Mouse (Mus musculus): ENCODE data around the gene Cldn4. TPM values are rescaled to one million over a fixed set of nuclear protein-coding genes. Genes with fewer than 3 reads are reported as not detected.

The Cldn4 gene
- 16.9 and 20.5 TPM in 2 replicates for polyA plus RNA-seq (2014; fragmentation: Nextera tagmentation; extraction: Ambion mirVana)

GRCm38 (mm10) chr5:134946857-134947255 lies at the start of gene Cldn4:
TSS of gene Cldn4 (minus strand) at chr5:134946934.
- H3K4me1 ChIP-seq (ENCODE audit: control insufficient read depth, insufficient read depth, low read length): peaks cover 2% of the 10 kb centered on the region; the same call in 1 of the 2 replicates
- DNase-seq (ENCODE audit: low spot score) (peak; percentile 69), ATAC-seq (replicated peaks; ENCODE audit: insufficient number of reproducible peaks, low FRiP score, low TSS enrichment, low read depth) (no peak)
- peak within 1 kb of the TSS; percentile 37 for H3K9ac ChIP-seq (replicated peaks; ENCODE audit: low read length)
- peak within 1 kb of the TSS; percentile 22 for H3K4me3 ChIP-seq (ENCODE audit: low read depth, low read length)
- no peaks in the 10 kb centered on the region for H3K36me3 ChIP-seq (replicated peaks; ENCODE audit: control insufficient read depth, insufficient read depth, low read depth, low read length)
- peak within 1 kb of the TSS; percentile 15; the same call in 1 of the 2 replicates for H3K4me2 ChIP-seq (ENCODE audit: low read depth, low read length)
- no peaks in the 10 kb centered on the region for H3K9me3 ChIP-seq (replicated peaks; ENCODE audit: control insufficient read depth, low read length)
- H3K27me3 ChIP-seq (ENCODE audit: control insufficient read depth, insufficient read depth, low read length): peaks cover 30% of the 10 kb centered on the region
- peak within 1 kb of the TSS; percentile 59 for H3K27ac ChIP-seq (replicated peaks; ENCODE audit: low read depth, low read length)
- WGBS: 5% methylated on average over 11 of the region's 11 CpGs

GRCm38 (mm10) chr5:134992566-134992965 lies 45.8 kb upstream of the Cldn4 start:
- Histone ChIP-seq H3K4me3 (ENCODE audit: low read depth, low read length) (no peak overlapping the region), H3K4me1 (ENCODE audit: control insufficient read depth, insufficient read depth, low read length) (no peaks in the 10 kb centered on the region), H3K4me2 (ENCODE audit: low read depth, low read length) (no peak overlapping the region), H3K9ac (replicated peaks; ENCODE audit: low read length) (no peak overlapping the region), H3K27me3 (ENCODE audit: control insufficient read depth, insufficient read depth, low read length) (peaks cover 5% of the 10 kb centered on the region), H3K36me3 (replicated peaks; ENCODE audit: control insufficient read depth, insufficient read depth, low read depth, low read length) (no peaks in the 10 kb centered on the region), H3K9me3 (replicated peaks; ENCODE audit: control insufficient read depth, low read length) (no peaks in the 10 kb centered on the region), H3K27ac (replicated peaks; ENCODE audit: low read depth, low read length) (no peak overlapping the region)
- ATAC-seq (replicated peaks; ENCODE audit: insufficient number of reproducible peaks, low FRiP score, low TSS enrichment, low read depth): no peak
- DNase-seq (ENCODE audit: low spot score): no peak
- WGBS: 91% methylated on average over 5 of the region's 5 CpGs

- no peaks in the 10 kb centered on the region for H3K36me3 ChIP-seq (replicated peaks; ENCODE audit: control insufficient read depth, insufficient read depth, low read depth, low read length)
- H3K9ac ChIP-seq (replicated peaks; ENCODE audit: low read length): no peak overlapping the region
- H3K9me3 ChIP-seq (replicated peaks; ENCODE audit: control insufficient read depth, low read length): no peaks in the 10 kb centered on the region
- DNase-seq (ENCODE audit: low spot score) (no peak), ATAC-seq (replicated peaks; ENCODE audit: insufficient number of reproducible peaks, low FRiP score, low TSS enrichment, low read depth) (no peak)
- 42% methylated on average over 6 of the region's 6 CpGs for WGBS
- no peak overlapping the region for H3K4me3 ChIP-seq (ENCODE audit: low read depth, low read length)
- peaks cover 2% of the 10 kb centered on the region for H3K4me1 ChIP-seq (ENCODE audit: control insufficient read depth, insufficient read depth, low read length)
- no peak overlapping the region for H3K4me2 ChIP-seq (ENCODE audit: low read depth, low read length)
- H3K27me3 ChIP-seq (ENCODE audit: control insufficient read depth, insufficient read depth, low read length): peaks cover 33% of the 10 kb centered on the region
- H3K27ac ChIP-seq (replicated peaks; ENCODE audit: low read depth, low read length): no peak overlapping the region
Observed at GRCm38 (mm10) chr5:134989741-134990140, 43.0 kb upstream of the Cldn4 start.

- WGBS: 79% methylated on average over 11 of the region's 11 CpGs
Observed at GRCm38 (mm10) chr5:134989166-134989565, 42.4 kb upstream of the Cldn4 start.

GRCm38 (mm10) chr5:134986298-134987268 lies 39.8 kb upstream of the Cldn4 start:
- no peak overlapping the region for H3K27ac ChIP-seq (replicated peaks; ENCODE audit: low read depth, low read length)
- ATAC-seq (replicated peaks; ENCODE audit: insufficient number of reproducible peaks, low FRiP score, low TSS enrichment, low read depth) (no peak), DNase-seq (ENCODE audit: low spot score) (peak; percentile 43)
- H3K4me3 ChIP-seq (ENCODE audit: low read depth, low read length): peak overlapping the region; percentile 22
- H3K4me1 ChIP-seq (ENCODE audit: control insufficient read depth, insufficient read depth, low read length): peaks cover 2% of the 10 kb centered on the region
- H3K4me2 ChIP-seq (ENCODE audit: low read depth, low read length): peak overlapping the region; percentile 39
- H3K36me3 ChIP-seq (replicated peaks; ENCODE audit: control insufficient read depth, insufficient read depth, low read depth, low read length): no peaks in the 10 kb centered on the region
- peaks cover 35% of the 10 kb centered on the region for H3K27me3 ChIP-seq (ENCODE audit: control insufficient read depth, insufficient read depth, low read length)
- peak overlapping the region; percentile 34 for H3K9ac ChIP-seq (replicated peaks; ENCODE audit: low read length)
- H3K9me3 ChIP-seq (replicated peaks; ENCODE audit: control insufficient read depth, low read length): no peaks in the 10 kb centered on the region
- WGBS: 3% methylated on average over 79 of the region's 79 CpGs

More at GRCm38 (mm10) chr5:134989166-134989565, 42.4 kb upstream of the Cldn4 start:
- H3K9ac ChIP-seq (replicated peaks; ENCODE audit: low read length): no peak overlapping the region
- DNase-seq (ENCODE audit: low spot score) (no peak), ATAC-seq (replicated peaks; ENCODE audit: insufficient number of reproducible peaks, low FRiP score, low TSS enrichment, low read depth) (no peak)
- H3K36me3 ChIP-seq (replicated peaks; ENCODE audit: control insufficient read depth, insufficient read depth, low read depth, low read length): no peaks in the 10 kb centered on the region
- no peaks in the 10 kb centered on the region for H3K9me3 ChIP-seq (replicated peaks; ENCODE audit: control insufficient read depth, low read length)
- H3K27me3 ChIP-seq (ENCODE audit: control insufficient read depth, insufficient read depth, low read length): peaks cover 35% of the 10 kb centered on the region
- H3K4me1 ChIP-seq (ENCODE audit: control insufficient read depth, insufficient read depth, low read length): peaks cover 2% of the 10 kb centered on the region
- no peak overlapping the region for H3K27ac ChIP-seq (replicated peaks; ENCODE audit: low read depth, low read length)
- H3K4me3 ChIP-seq (ENCODE audit: low read depth, low read length): no peak overlapping the region
- H3K4me2 ChIP-seq (ENCODE audit: low read depth, low read length): no peak overlapping the region

- WGBS: under 1% methylated on average over 25 of the region's 25 CpGs
- Histone ChIP-seq H3K9ac (replicated peaks; ENCODE audit: low read length) (peak within 1 kb of the TSS; percentile 34), H3K27me3 (ENCODE audit: control insufficient read depth, insufficient read depth, low read length) (peaks cover 35% of the 10 kb centered on the region), H3K27ac (replicated peaks; ENCODE audit: low read depth, low read length) (no peak within 1 kb of the TSS), H3K4me3 (ENCODE audit: low read depth, low read length) (peak within 1 kb of the TSS; percentile 22), H3K4me1 (ENCODE audit: control insufficient read depth, insufficient read depth, low read length) (peaks cover 2% of the 10 kb centered on the region), H3K4me2 (ENCODE audit: low read depth, low read length) (peak within 1 kb of the TSS; percentile 39), H3K36me3 (replicated peaks; ENCODE audit: control insufficient read depth, insufficient read depth, low read depth, low read length) (no peaks in the 10 kb centered on the region), H3K9me3 (replicated peaks; ENCODE audit: control insufficient read depth, low read length) (no peaks in the 10 kb centered on the region)
- ATAC-seq (replicated peaks; ENCODE audit: insufficient number of reproducible peaks, low FRiP score, low TSS enrichment, low read depth): peak; percentile 72
- DNase-seq (ENCODE audit: low spot score): peak; percentile 57
Observed at GRCm38 (mm10) chr5:134985633-134986297, 39.0 kb upstream of the Cldn4 start, which contains the start of gene Cldn3. TSS of gene Cldn3 (plus strand) at chr5:134986214.

- no peaks in the 10 kb centered on the region for H3K36me3 ChIP-seq (replicated peaks; ENCODE audit: control insufficient read depth, insufficient read depth, low read depth, low read length)
- H3K4me3 ChIP-seq (ENCODE audit: low read depth, low read length): no peak overlapping the region
- no peak overlapping the region for H3K4me2 ChIP-seq (ENCODE audit: low read depth, low read length)
- 6% methylated on average over 3 of the region's 3 CpGs for WGBS
- H3K4me1 ChIP-seq (ENCODE audit: control insufficient read depth, insufficient read depth, low read length): peaks cover 2% of the 10 kb centered on the region
- no peak overlapping the region for H3K9ac ChIP-seq (replicated peaks; ENCODE audit: low read length)
- no peaks in the 10 kb centered on the region for H3K9me3 ChIP-seq (replicated peaks; ENCODE audit: control insufficient read depth, low read length)
- H3K27ac ChIP-seq (replicated peaks; ENCODE audit: low read depth, low read length): no peak overlapping the region
- DNase-seq (ENCODE audit: low spot score): no peak
- H3K27me3 ChIP-seq (ENCODE audit: control insufficient read depth, insufficient read depth, low read length): peaks cover 35% of the 10 kb centered on the region
- no peak for ATAC-seq (replicated peaks; ENCODE audit: insufficient number of reproducible peaks, low FRiP score, low TSS enrichment, low read depth)
Observed at GRCm38 (mm10) chr5:134983771-134984170, 37.0 kb upstream of the Cldn4 start.

All from embryonic facial prominence, embryonic 11.5 days (tissue).